Mouse (Mus musculus) cortical plate, adult 2 months (tissue): ENCODE data around the gene Hemgn. TPM values are rescaled to one million over a fixed set of nuclear protein-coding genes. Genes with fewer than 3 reads are reported as not detected.

Source experiments
- H3K27ac ChIP-seq: fragments of 200-500 bp; 2 replicates; pipeline ENCODE4 v1.5.1; 2012; ENCODE audit warnings: low read length, control low read depth, inconsistent platforms; ENCODE audit not compliant: insufficient read depth
- H3K4me1 ChIP-seq: fragments of 200-500 bp; 2 replicates; pipeline ENCODE4 v1.6.1; 2011; ENCODE audit warnings: low read length; ENCODE audit not compliant: control insufficient read depth, insufficient read depth
- H3K4me3 ChIP-seq: fragments of 200-500 bp; 2 replicates; pipeline ENCODE4 v1.5.1; 2011; ENCODE audit warnings: mild to moderate bottlenecking, low read length, control low read depth; ENCODE audit not compliant: insufficient read depth
- CTCF ChIP-seq: fragments of 200-500 bp; IDR thresholded peaks from 2 replicates; pipeline ENCODE4 v1.5.1; 2011; ENCODE audit warnings: mild to moderate bottlenecking, control low read depth, low read length; ENCODE audit not compliant: insufficient read depth; ENCODE audit errors: extremely low read depth
- POLR2A ChIP-seq: fragments of 200-500 bp; IDR thresholded peaks from 2 replicates; pipeline ENCODE4 v1.6.1; 2011; ENCODE audit warnings: mild to moderate bottlenecking, low read length, control low read depth; ENCODE audit not compliant: insufficient read depth; ENCODE audit errors: extremely low read depth
- polyA plus RNA-seq: library from polyadenylated mRNA; depleted of rRNA; stranded (reverse); fragments of >200 nt; gene quantifications from 2 replicates; pipeline ENCODE4 v1.2.3, GENCODE M21; 2012; rRNA removed

The Hemgn gene
- not detected in 2 replicates for polyA plus RNA-seq

- Histone ChIP-seq H3K4me1 (no peaks in the 10 kb centered on the region), H3K27ac (no peak within 1 kb of the TSS), H3K4me3 (no peak within 1 kb of the TSS)
- TF ChIP-seq CTCF (no peak), POLR2A (no peak)
Measured at GRCm38 (mm10) chr4:46413406-46413805, at the start of gene Hemgn. Hemgn (minus strand) TSS chr4:46413506.

GRCm38 (mm10) chr4:46458411-46458810 lies 45.1 kb upstream of the Hemgn start:
- peaks cover 2% of the 10 kb centered on the region for H3K4me1 ChIP-seq
- no peak for TF ChIP-seq POLR2A
- TF ChIP-seq CTCF = no peak
- no peak overlapping the region for H3K27ac ChIP-seq
- H3K4me3 ChIP-seq = no peak overlapping the region

- Histone ChIP-seq H3K4me3 (no peak overlapping the region), H3K4me1 (peaks cover 5% of the 10 kb centered on the region), H3K27ac (no peak overlapping the region)
- TF ChIP-seq POLR2A (no peak), CTCF (no peak)
Measured at GRCm38 (mm10) chr4:46457186-46457585, 43.9 kb upstream of the Hemgn start.

- TF ChIP-seq POLR2A (no peak), CTCF (no peak)
- H3K27ac ChIP-seq = no peak overlapping the region
- no peak overlapping the region for H3K4me3 ChIP-seq
- peaks cover 5% of the 10 kb centered on the region for H3K4me1 ChIP-seq
Measured at GRCm38 (mm10) chr4:46456762-46457161, 43.5 kb upstream of the Hemgn start.

GRCm38 (mm10) chr4:46454097-46454864 lies 41.0 kb upstream of the Hemgn start:
- H3K4me1 ChIP-seq = peaks cover 5% of the 10 kb centered on the region
- no peak overlapping the region for H3K4me3 ChIP-seq
- TF ChIP-seq CTCF (no peak), POLR2A (no peak)
- H3K27ac ChIP-seq = no peak overlapping the region

- no peak overlapping the region for H3K27ac ChIP-seq
Measured at GRCm38 (mm10) chr4:46452855-46453719, 39.8 kb upstream of the Hemgn start.

GRCm38 (mm10) chr4:46452481-46452850 lies 39.2 kb upstream of the Hemgn start:
- Histone ChIP-seq H3K4me3 (peak overlapping the region; percentile 41), H3K4me1 (peaks cover 3% of the 10 kb centered on the region), H3K27ac (peak overlapping the region; percentile 99)
- TF ChIP-seq CTCF (no peak), POLR2A (no peak)

More at GRCm38 (mm10) chr4:46452855-46453719, 39.8 kb upstream of the Hemgn start:
- no peak for TF ChIP-seq POLR2A
- no peak for TF ChIP-seq CTCF
- H3K4me3 ChIP-seq = peak overlapping the region; percentile 41; the same call in 1 of the 2 replicates
- peaks cover 3% of the 10 kb centered on the region for H3K4me1 ChIP-seq

- TF ChIP-seq POLR2A = no peak
- TF ChIP-seq CTCF = no peak
- peak overlapping the region; percentile 99 for H3K27ac ChIP-seq
- H3K4me1 ChIP-seq = peaks cover 3% of the 10 kb centered on the region
- H3K4me3 ChIP-seq = peak overlapping the region; percentile 41
Measured at GRCm38 (mm10) chr4:46451758-46452480, 38.6 kb upstream of the Hemgn start.

- TF ChIP-seq CTCF (no peak), POLR2A (no peak)
- Histone ChIP-seq H3K4me1 (peaks cover 3% of the 10 kb centered on the region), H3K27ac (peak overlapping the region; percentile 99), H3K4me3 (peak overlapping the region; percentile 41)
Measured at GRCm38 (mm10) chr4:46451240-46451757, 38.0 kb upstream of the Hemgn start.
